Mouse (Mus musculus): ENCODE results near the gene Ccdc28a. TPM values are rescaled to one million over a fixed set of nuclear protein-coding genes. Genes with fewer than 3 reads are reported as not detected.
A peak's percentile ranks its signal among the peaks of the same experiment; 100 is the strongest.

The Ccdc28a gene
- total RNA-seq, 2 experiments from 2014 or later: 10.3 to 10.7 TPM

DNA sequence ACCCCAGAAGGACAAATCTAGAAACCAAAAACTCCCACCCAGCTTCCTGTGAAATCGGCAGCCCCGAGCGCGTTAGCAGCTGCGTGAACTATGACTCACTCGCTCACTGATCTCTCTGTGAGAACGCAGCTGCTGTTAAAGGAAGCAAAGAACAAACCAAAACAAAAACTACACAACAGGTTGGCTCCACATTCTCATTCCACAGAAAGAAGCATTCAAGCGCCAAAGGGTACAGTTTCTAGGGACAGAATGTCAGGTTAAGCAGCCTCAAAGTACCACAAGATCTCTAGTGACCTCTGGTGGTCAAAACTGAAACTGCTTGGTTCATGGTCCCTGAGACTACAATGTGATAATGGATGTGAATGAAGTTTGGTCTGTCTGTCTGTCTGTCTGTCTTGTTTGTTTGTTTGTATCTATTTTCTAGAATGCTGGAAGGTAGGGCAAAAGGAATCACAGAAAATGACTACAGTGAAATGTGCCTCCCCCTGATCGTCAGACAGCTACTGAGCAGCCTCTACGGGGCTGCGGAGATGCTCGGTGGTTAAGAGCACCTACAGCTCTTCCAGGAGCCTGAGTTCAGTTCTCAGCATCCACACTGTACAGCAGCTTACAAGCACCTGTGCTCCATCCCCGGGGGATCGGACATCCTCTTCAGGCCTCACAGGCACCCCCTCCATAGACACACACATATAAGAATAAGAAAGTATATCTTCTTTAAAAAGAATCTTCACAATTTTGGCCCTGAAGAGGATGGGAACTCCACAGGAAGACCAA, 37.4 kb downstream of the Ccdc28a start:
- DNase-seq (ENCODE audit: low spot score in 2 of 2): peak in 1 of 2 experiments; percentile 25

DNA sequence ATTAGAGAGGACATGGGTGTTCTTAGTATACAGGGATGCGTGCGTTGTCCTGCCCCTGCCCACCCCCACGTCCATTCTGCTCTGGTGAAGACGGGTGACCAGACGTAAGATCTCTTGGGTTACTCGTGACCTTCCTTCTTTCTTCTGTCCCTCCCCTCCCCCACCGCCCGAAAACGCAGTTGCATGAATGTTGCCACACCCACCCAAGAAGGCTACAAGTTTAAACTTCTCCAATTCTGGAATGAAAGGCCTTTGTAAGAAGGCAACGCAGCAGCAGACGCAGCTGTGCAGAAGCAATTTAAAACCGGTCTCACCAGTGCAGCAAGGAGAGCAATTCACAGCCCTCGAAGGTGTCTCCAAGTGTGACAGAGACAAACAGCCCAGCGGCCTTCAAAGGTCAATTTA, 40.1 kb downstream of the Ccdc28a start:
- no peak for DNase-seq (ENCODE audit: low spot score in 2 of 2)

DNA sequence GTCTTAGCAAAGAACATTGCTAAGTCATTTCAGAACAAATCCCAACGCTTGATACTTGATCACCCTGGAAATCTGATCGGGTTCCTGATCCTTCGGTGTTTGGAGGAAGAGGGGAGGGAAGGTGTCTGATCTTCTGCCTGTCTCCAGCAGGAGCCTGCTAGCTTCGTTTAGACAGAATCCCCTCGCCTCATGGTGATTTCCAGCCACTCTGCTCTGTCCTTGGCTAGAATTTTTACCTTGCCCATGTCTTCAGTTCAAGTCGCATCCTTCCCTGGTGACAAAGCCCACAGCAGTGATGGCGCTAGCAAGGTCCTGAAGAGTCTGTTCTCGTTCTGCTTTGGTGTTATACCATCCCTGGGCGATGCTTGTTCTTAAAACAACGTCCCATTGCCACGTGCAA, 40.6 kb downstream of the Ccdc28a start:
- DNase-seq (ENCODE audit: low spot score in 2 of 2): no peak

DNA sequence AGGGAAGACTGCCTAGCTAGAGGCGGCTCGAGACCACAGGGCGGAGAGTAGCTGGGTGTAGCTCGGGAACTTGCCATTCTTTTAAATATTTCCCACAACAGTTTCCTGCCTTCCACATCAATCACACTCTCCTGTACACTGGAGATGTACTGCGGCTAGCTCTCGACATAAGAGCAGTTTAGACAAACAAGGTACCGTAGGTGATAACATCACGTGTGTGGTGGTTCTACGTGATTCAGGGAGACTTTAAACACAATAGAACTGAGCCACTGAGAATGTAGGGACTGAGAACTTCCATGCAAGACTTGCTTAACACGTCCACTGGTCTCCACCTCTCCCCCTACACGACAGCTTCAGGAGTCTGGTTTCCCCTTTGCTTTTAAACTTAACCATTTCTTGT, 41.6 kb downstream of the Ccdc28a start:
- DNase-seq (ENCODE audit: low spot score in 2 of 2): no peak

DNA sequence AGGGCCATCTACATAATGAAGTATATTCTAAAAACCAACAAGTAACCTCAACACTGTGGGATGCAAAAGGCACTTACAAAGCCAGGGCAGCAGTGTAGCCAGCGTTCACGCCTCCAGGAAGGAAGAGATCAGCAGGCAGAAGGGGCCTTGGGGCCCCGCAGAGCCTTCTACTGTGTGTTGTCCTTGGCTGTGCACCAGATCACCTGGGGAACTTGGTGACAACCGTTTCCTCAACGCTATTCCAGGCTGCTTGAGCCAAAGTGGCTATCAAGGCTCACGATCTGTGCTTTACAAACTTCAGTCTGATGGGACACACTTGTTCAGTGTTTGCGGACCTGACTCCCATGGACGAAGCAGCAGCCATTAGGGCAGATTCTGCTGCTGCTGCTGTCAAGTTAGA, 43.1 kb downstream of the Ccdc28a start:
- no peak for DNase-seq (ENCODE audit: low spot score in 2 of 2)

DNA sequence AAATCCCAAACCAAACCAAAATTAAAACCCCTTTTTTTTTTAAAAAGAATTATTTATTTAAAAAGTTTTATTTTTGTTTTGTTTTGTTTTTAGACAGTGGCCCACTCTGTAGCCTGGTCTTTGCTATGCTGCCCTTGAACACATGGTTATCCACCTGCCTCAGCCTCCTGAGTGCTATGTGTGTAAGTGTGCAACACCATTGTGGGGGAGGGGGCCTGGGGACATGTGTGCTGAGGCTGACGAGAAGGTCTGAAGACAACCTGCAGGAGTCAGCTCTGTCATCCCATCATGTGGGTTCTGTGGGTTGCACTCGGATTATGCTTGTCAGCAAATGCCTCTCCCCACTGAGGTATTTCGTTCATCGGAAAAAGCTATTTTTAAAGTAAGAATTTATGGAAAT, 45.3 kb downstream of the Ccdc28a start:
- no peak for DNase-seq (ENCODE audit: low spot score in 2 of 2)

DNA sequence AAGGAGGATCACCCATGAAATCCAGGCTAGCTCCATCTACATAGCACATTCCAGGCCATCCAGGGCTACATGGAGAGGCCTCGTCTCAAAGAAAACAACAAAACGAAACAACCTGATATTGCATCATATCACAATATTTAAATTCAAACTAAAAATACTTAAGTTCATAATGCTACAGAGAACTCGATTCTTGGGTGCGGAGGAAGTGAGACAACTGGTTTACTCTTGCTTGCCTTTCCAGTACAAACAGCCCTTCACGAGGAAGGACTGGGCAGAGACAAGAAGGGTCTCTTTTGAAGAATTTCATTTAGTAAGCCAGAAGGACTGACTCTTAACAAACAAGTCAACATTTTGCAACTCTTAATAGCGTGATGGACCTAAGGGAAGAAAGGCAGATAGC, 46.2 kb downstream of the Ccdc28a start:
- no peak for DNase-seq (ENCODE audit: low spot score in 2 of 2)

DNA sequence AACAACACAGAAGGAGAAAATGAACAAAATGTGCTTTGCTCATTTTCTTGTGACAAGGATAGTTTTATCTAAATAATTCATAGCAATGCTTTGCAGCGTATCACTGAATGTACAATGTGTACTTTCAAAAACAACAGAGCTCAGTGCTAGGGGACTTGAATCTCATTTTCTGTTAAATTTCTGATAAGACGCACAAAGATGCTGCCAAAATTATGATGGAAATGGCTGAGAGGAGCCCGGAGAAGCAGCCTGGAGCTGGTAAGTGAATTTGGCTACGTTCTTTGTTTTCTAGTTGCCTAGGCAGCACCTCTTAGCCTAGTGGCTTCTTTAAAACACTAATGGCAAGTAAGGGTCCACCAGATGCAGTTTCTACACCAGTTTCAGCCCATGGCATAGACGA, 52.6 kb downstream of the Ccdc28a start:
- no peak for DNase-seq (ENCODE audit: low spot score in 2 of 2)

DNA sequence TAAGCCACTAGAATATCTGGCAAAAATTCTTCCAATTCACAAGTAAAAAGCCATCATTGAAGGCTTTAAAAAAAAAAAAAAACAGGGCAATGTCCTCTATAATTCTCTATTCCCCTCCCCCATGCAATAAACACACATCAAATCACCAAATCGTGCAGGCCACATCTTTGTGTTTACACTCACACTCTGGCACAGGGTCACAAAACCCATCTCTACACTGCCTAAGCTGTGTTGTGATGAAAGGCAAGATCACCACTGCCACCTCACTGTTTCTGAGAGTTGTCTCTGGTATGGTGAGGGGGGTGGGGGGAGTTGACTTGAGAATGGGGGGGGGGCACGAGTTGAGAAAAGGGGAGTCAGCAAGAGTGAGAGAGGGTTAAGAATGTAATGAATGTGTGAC, 57.5 kb downstream of the Ccdc28a start:
- DNase-seq (ENCODE audit: low spot score in 2 of 2): no peak

DNA sequence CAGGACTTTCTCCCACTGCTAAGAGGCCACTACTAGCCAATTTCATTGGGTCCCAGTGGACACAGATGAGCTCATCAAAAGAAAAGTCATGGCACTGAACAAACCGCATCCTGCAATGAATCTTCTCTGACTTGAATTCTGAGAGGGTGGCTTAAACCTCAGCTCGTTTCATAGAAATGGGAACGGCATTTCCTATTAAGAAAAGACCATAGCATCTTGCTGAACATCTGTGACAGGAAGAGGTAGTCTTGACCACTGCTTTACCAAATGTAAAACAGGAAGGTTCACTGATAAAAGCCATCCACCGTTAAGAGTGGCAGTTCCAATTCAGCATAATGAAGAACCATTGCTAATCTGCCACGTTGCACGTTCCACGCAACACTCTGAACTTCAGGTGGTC, 58.1 kb downstream of the Ccdc28a start:
- no peak for DNase-seq (ENCODE audit: low spot score in 2 of 2)

DNA sequence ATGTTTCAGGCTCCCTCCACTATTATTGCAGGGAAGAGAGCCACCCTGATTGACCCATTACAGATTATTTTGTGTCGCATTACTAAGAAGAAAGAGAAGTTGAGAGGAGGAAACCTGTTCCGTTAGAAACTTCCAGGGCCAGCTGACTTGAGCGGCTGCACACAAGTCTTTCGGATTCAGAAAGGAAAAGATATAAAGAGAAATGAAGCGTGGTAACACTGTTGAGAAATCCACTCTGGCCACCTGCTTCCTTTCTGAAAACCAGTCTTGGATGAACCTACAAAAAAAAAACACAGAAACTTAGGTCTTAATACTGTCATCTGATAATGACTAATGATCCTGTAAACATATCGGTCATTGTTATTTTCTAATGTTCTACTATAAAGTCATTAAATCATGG, 59.7 kb downstream of the Ccdc28a start:
- DNase-seq (ENCODE audit: low spot score in 2 of 2): no peak

Other genes with a start within 250 kb of the Ccdc28a start
- gene Abracl, start 211.7 kb downstream of the Ccdc28a start, total RNA-seq (2021): 10 to 100 TPM; 36.0 to 47.4 TPM
- 10 to 100 TPM; 52.1 to 57.7 TPM for gene Reps1, start 179.1 kb downstream of the Ccdc28a start, total RNA-seq (2021)
- gene Ect2l, start 24.1 kb downstream of the Ccdc28a start, total RNA-seq (2021): under 1 TPM in 1 of 2 experiments, not detected in 1; 0.31 TPM
- gene Nhsl1, start 84.0 kb upstream of the Ccdc28a start, total RNA-seq (2021): 10 to 100 TPM in 1 of 2 experiments, 1 to 10 TPM in 1; 8.3 to 13.4 TPM